Mouse (Mus musculus) stomach, embryonic 16.5 days (tissue): ENCODE data around the gene Apba2. TPM values are rescaled to one million over a fixed set of nuclear protein-coding genes. Genes with fewer than 3 reads are reported as not detected.

ENCODE experiments used
- ATAC-seq: fragments of 200-750 bp; cut with Nextera tagmentation; 2 replicates; pipeline ENCODE4 v1.8.0; 2017; ENCODE audit warnings: moderate number of reproducible peaks, moderate TSS enrichment; ENCODE audit not compliant: insufficient read depth, low FRiP score
- H3K27ac ChIP-seq: fragments of 300-500 bp; sonication (generic); 2 replicates; pipeline ENCODE4 v1.5.1; 2014; ENCODE audit warnings: low read length
- H3K27me3 ChIP-seq: fragments of 300-500 bp; sonication (generic); 2 replicates; pipeline ENCODE4 v1.6.1; 2014; ENCODE audit warnings: low read length, control low read depth, mixed read lengths; ENCODE audit not compliant: control insufficient read depth, insufficient read depth
- H3K36me3 ChIP-seq: fragments of 300-500 bp; sonication (generic); 2 replicates; pipeline ENCODE4 v1.6.1; 2014; ENCODE audit warnings: low read length; ENCODE audit not compliant: control insufficient read depth, insufficient read depth
- H3K4me1 ChIP-seq: fragments of 300-500 bp; sonication (generic); 2 replicates; pipeline ENCODE4 v1.6.1; 2014; ENCODE audit warnings: low read length, control low read depth, mixed read lengths; ENCODE audit not compliant: control insufficient read depth, insufficient read depth
- H3K4me2 ChIP-seq: fragments of 300-500 bp; sonication (generic); 2 replicates; pipeline ENCODE4 v1.6.1; 2014; ENCODE audit warnings: low read depth, low read length, mixed read lengths
- H3K4me3 ChIP-seq: fragments of 300-500 bp; sonication (generic); replicated peaks from 2 replicates; pipeline ENCODE4 v1.5.1; 2014; ENCODE audit warnings: mild to moderate bottlenecking, low read length
- H3K9ac ChIP-seq: fragments of 300-500 bp; sonication (generic); 2 replicates; pipeline ENCODE4 v1.6.1; 2014; ENCODE audit warnings: low read length
- H3K9me3 ChIP-seq: fragments of 300-500 bp; sonication (generic); replicated peaks from 2 replicates; pipeline ENCODE4 v1.6.1; 2016; ENCODE audit warnings: low read length, control low read depth; ENCODE audit not compliant: control insufficient read depth
- WGBS: fragments of 180-500 bp; shearing (Covaris S2); extraction: QIAGEN DNeasy Blood & Tissue Kit; methylation state at CpG from one replicate; pipeline ENCODE4 v1.1.7; 2014; 5-methylcytosine and 5-hydroxymethylcytosine counted together
- polyA plus RNA-seq: library from polyadenylated mRNA; unstranded; fragments of >200 nt; fragmentation: Nextera tagmentation; extraction: Ambion mirVana; gene quantifications from 2 replicates; pipeline ENCODE4 v1.2.1, GENCODE M21; 2015

The Apba2 gene
- polyA plus RNA-seq, 1 experiment from 2014 or later, result 6.7 TPM

GRCm38 (mm10) chr7:64728816-64729215 lies 227.3 kb downstream of the Apba2 start:
- Histone ChIP-seq H3K4me3 (no peak overlapping the region), H3K9me3 (no peaks in the 10 kb centered on the region), H3K4me2 (no peak overlapping the region), H3K27me3 (no peaks in the 10 kb centered on the region), H3K9ac (no peak overlapping the region), H3K27ac (no peak overlapping the region), H3K36me3 (no peaks in the 10 kb centered on the region), H3K4me1 (no peaks in the 10 kb centered on the region)
- WGBS, result 47% methylated on average over 3 of the region's 3 CpGs
- no peak for ATAC-seq

GRCm38 (mm10) chr7:64729785-64730184 lies 228.3 kb downstream of the Apba2 start:
- H3K27me3 ChIP-seq, result no peaks in the 10 kb centered on the region
- H3K36me3 ChIP-seq, result no peaks in the 10 kb centered on the region
- no peaks in the 10 kb centered on the region for H3K9me3 ChIP-seq
- no peak overlapping the region for H3K4me3 ChIP-seq
- no peak overlapping the region for H3K27ac ChIP-seq
- no peak overlapping the region for H3K9ac ChIP-seq
- no peaks in the 10 kb centered on the region for H3K4me1 ChIP-seq
- H3K4me2 ChIP-seq, result no peak overlapping the region
- ATAC-seq, result no peak
- 21% methylated on average over 7 of the region's 7 CpGs for WGBS

- Histone ChIP-seq H3K9ac (no peak overlapping the region), H3K36me3 (no peaks in the 10 kb centered on the region), H3K27ac (no peak overlapping the region), H3K4me2 (no peak overlapping the region), H3K4me3 (no peak overlapping the region), H3K4me1 (no peaks in the 10 kb centered on the region), H3K9me3 (no peaks in the 10 kb centered on the region), H3K27me3 (no peaks in the 10 kb centered on the region)
- 68% methylated on average over 11 of the region's 11 CpGs for WGBS
- ATAC-seq, result no peak
These were observed 237.6 kb downstream of the Apba2 start for GRCm38 (mm10) chr7:64739131-64739530.

GRCm38 (mm10) chr7:64741333-64742307 lies 240.1 kb downstream of the Apba2 start:
- Histone ChIP-seq H3K36me3 (no peaks in the 10 kb centered on the region), H3K4me3 (no peak overlapping the region), H3K4me2 (no peak overlapping the region), H3K9ac (no peak overlapping the region), H3K27me3 (no peaks in the 10 kb centered on the region), H3K27ac (no peak overlapping the region), H3K9me3 (no peaks in the 10 kb centered on the region), H3K4me1 (no peaks in the 10 kb centered on the region)
- no peak; the same call in 1 of the 2 replicates for ATAC-seq
- 32% methylated on average over 8 of the region's 8 CpGs for WGBS

GRCm38 (mm10) chr7:64743610-64744009 lies 242.1 kb downstream of the Apba2 start:
- no peak for ATAC-seq
- Histone ChIP-seq H3K36me3 (no peaks in the 10 kb centered on the region), H3K27me3 (no peaks in the 10 kb centered on the region), H3K9me3 (no peaks in the 10 kb centered on the region), H3K4me3 (no peak overlapping the region), H3K4me1 (no peaks in the 10 kb centered on the region), H3K27ac (no peak overlapping the region), H3K4me2 (no peak overlapping the region), H3K9ac (no peak overlapping the region)
- WGBS, result 85% methylated on average over 7 of the region's 7 CpGs

GRCm38 (mm10) chr7:64751465-64751864 lies 250.0 kb downstream of the Apba2 start:
- H3K9ac ChIP-seq, result no peak overlapping the region
- no peaks in the 10 kb centered on the region for H3K9me3 ChIP-seq
- H3K27me3 ChIP-seq, result no peaks in the 10 kb centered on the region
- 26% methylated on average over 5 of the region's 5 CpGs for WGBS
- peak; percentile 39; the same call in 1 of the 2 replicates for ATAC-seq
- no peaks in the 10 kb centered on the region for H3K36me3 ChIP-seq
- H3K27ac ChIP-seq, result no peak overlapping the region
- H3K4me2 ChIP-seq, result no peak overlapping the region
- H3K4me1 ChIP-seq, result no peaks in the 10 kb centered on the region
- no peak overlapping the region for H3K4me3 ChIP-seq

- no peak overlapping the region for H3K4me2 ChIP-seq
- no peak overlapping the region for H3K4me3 ChIP-seq
- H3K27me3 ChIP-seq, result no peaks in the 10 kb centered on the region
- H3K4me1 ChIP-seq, result no peaks in the 10 kb centered on the region
- H3K27ac ChIP-seq, result no peak overlapping the region
- ATAC-seq, result no peak
- H3K36me3 ChIP-seq, result no peaks in the 10 kb centered on the region
- 84% methylated on average over 7 of the region's 7 CpGs for WGBS
- no peaks in the 10 kb centered on the region for H3K9me3 ChIP-seq
- no peak overlapping the region for H3K9ac ChIP-seq
These were observed 250.6 kb downstream of the Apba2 start for GRCm38 (mm10) chr7:64752133-64752532.

- WGBS, result 44% methylated on average over 6 of the region's 6 CpGs
- no peak for ATAC-seq
- no peak overlapping the region for H3K4me3 ChIP-seq
- no peak overlapping the region for H3K9ac ChIP-seq
- H3K4me2 ChIP-seq, result no peak overlapping the region
- H3K9me3 ChIP-seq, result no peaks in the 10 kb centered on the region
- no peaks in the 10 kb centered on the region for H3K36me3 ChIP-seq
- H3K27ac ChIP-seq, result no peak overlapping the region
- no peaks in the 10 kb centered on the region for H3K27me3 ChIP-seq
- no peaks in the 10 kb centered on the region for H3K4me1 ChIP-seq
These were observed 252.2 kb downstream of the Apba2 start for GRCm38 (mm10) chr7:64753678-64754077.

GRCm38 (mm10) chr7:64754161-64754560 lies 252.7 kb downstream of the Apba2 start:
- Histone ChIP-seq H3K9me3 (no peaks in the 10 kb centered on the region), H3K36me3 (no peaks in the 10 kb centered on the region), H3K4me3 (no peak overlapping the region), H3K9ac (no peak overlapping the region), H3K4me1 (no peaks in the 10 kb centered on the region), H3K27ac (no peak overlapping the region), H3K27me3 (no peaks in the 10 kb centered on the region), H3K4me2 (no peak overlapping the region)
- ATAC-seq, result no peak
- 45% methylated on average over 7 of the region's 7 CpGs for WGBS
